Mouse (Mus musculus) left cerebral cortex, postnatal 14 days (tissue): Measurements from ENCODE around the gene Psmb7. TPM values are rescaled to one million over a fixed set of nuclear protein-coding genes. Genes with fewer than 3 reads are reported as not detected.

ENCODE experiments used
- DNase-seq, 2 experiments: peaks; one replicate each; pipeline ENCODE4 v3.0.0; 2021 to 2022; ENCODE audit warnings: low spot score in 2 of 2, mixed read lengths in 1 of 2
- intact Hi-C: fragments of 180-260 bp; cut with DNase I; formaldehyde crosslinking; loops from one replicate; pipeline ENCODE4 v1.15.1; 2025
- total RNA-seq, 2 experiments: library from RNA; stranded (reverse); gene quantifications; 2 replicates each; pipeline ENCODE4 v1.2.3; 2021

The Psmb7 gene
- total RNA-seq, 2 experiments from 2014 or later, result 229 to 236 TPM

- intact Hi-C loops, result no loop called here
- DNase-seq, result no peak
These were observed 3.8 kb upstream of the Psmb7 start for GRCm38 (mm10) chr2:38647661-38648060.

DNA sequence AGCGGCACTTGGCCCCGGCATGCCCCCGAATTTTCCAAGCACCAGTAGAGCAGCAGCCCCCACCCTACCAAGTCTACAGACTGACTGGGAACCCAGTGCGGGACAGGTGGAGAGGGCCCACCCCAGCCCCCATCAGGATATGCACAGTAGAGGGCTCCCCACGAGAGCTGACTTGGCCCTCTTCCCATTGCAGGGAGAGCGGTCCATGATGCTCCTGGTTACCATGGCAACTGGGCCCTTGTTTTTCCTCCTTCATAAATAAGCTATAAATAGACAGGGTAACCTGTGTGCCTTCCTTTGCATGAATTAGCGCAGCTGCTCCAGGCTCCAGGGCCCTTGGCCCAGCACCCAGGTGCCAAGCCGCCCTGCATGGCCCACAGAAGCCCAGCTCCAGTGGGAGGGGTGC lies 3.3 kb upstream of the Psmb7 start:
- DNase-seq, result peak; percentile 62 to 71
- intact Hi-C loops, result no loop called here

- intact Hi-C loops, result loop anchor here (1.0 kb wide), 1 partner anchor 93 kb away; no protein-coding TSS in a partner anchor
- peak; percentile 69 to 79 for DNase-seq
These were observed 2.0 kb upstream of the Psmb7 start for GRCm38 (mm10) chr2:38645936-38646335.

DNA sequence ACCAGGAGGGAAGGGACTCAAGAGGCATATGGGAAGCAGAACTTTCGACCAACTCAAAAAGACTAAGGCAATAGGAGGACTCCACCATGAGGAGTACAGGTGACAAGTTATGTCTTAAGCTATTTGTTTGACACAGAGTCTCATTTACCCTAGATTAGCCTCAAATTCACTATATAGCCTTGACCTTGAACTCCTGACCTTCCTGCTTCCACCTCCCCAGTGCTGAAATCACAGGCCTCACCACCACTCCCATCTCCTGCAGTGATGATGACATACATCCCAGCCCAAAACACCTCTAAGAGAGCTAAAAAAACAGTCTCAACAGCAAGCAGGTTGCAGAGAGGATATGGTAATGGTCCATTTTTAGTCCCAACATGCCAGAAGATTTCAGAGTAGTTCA lies 2.1 kb downstream of the Psmb7 start:
- no peak for DNase-seq
- intact Hi-C loops, result no loop called here

DNA sequence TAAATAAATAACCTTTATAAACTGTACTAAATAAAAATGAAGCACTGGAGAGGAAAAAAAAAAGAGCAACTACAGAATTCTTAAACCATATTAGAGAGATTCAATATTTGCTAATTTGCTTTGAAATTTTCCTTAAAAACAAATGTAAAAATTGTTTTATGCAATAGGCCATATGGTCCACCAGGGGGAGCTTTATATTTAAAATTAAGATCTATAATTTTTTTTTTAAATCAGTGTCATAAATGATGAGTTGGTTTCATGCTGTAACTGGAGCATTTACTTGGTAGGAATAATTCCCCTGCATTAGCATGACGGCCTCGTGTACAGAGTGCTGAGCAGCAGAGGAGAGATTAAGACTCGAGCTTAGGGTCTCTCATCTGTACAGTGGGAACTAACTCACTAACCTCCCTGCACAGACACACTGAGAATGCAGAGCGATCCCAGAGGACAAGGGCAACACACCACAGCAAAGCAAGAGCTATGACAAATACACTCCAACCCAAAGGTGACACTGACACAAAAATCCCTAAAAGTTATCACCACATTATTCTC lies 6.1 kb downstream of the Psmb7 start:
- DNase-seq, result no peak
- intact Hi-C loops, result no loop called here

DNA sequence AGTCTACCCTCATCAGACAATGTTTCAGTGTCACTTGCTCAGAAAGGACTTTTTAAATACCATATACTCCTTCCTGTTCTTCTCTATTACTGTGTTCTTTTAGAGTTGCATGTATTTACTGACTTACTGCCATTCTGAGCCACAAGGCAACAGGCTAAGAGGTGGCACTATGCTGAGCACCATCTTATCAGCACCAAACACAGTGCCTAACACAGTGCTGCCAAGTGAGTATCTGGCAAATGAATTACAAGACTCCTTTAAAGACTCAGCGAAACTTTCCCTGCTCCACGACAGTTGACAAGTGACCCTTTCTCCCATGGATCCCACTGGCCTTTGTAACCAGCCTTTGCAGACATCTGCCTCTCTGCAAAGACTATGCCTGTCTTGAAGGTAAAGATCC lies 13.3 kb downstream of the Psmb7 start:
- no peak for DNase-seq

GRCm38 (mm10) chr2:38629451-38629850 lies 14.4 kb downstream of the Psmb7 start:
- intact Hi-C loops, result no loop called here
- no peak for DNase-seq

More for the DNA sequence above, 13.3 kb downstream of the Psmb7 start:
- intact Hi-C loops, result no loop called here

- intact Hi-C loops, result no loop called here
- DNase-seq, result no peak
These were observed 15.1 kb downstream of the Psmb7 start for GRCm38 (mm10) chr2:38628801-38629200.

DNA sequence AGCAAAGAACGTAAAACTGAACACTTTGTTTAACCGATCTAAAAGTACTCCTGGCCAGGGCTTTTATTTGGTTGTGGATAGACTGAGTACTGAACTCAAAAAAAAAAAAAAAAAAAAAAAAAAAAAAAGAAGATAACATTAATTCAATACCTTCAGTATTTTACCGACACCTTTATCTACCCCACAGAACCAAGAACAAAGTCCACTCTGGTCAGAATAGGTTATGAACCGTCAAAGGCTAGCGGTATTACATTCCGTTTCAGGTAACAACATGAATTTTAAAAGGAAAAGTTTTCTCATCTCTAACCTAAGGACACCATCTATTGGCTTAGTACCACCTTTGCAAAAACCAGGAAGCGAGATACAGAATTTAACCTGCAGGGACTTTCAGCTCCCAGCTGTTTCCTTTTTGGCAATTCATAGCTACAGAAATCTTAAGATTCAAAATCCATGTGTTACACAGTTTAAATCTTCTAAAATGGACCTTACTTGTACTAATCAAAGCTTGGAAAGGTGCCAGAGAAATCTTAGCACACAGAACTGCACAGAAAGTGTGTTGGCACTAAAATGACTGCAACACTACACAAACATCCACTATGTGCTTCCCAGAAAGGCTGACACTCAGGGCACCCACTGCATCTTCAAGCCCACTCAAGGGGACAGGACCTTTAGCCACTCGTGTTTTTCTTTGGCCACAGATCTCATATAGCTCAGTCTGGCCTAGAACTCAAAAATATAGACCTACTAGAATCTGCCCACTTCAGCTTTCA lies 19.9 kb downstream of the Psmb7 start:
- DNase-seq, result no peak
- intact Hi-C loops, result no loop called here

- no peak for DNase-seq
- intact Hi-C loops, result no loop called here
These were observed 20.5 kb downstream of the Psmb7 start for GRCm38 (mm10) chr2:38623411-38623810.

GRCm38 (mm10) chr2:38621610-38622021 lies 22.3 kb downstream of the Psmb7 start:
- DNase-seq, result peak; percentile 52 to 55

GRCm38 (mm10) chr2:38621076-38621475 lies 22.8 kb downstream of the Psmb7 start:
- intact Hi-C loops, result no loop called here

More at GRCm38 (mm10) chr2:38621610-38622021, 22.3 kb downstream of the Psmb7 start:
- intact Hi-C loops, result no loop called here

DNA sequence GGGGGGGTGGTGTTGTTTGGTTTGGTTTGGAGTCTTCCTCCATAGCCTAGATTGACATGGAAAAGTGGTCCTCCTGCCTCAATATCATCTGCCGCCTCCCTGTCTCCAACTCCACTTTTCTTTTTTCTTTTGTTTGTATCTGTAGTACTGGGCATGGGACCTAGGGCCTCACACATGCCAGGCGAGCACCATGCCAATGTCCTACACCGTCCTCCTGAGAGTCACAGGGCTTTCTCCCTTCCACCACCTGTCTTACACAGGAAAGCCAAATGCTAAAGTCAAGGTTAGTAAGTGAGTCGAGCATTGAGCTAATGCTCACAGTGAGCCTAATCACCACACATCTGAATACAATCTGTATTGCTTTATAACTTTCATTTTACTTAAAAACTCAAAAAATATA lies 24.1 kb downstream of the Psmb7 start:
- no peak for DNase-seq
- intact Hi-C loops, result no loop called here

More at GRCm38 (mm10) chr2:38621076-38621475, 22.8 kb downstream of the Psmb7 start:
- no peak for DNase-seq

DNA sequence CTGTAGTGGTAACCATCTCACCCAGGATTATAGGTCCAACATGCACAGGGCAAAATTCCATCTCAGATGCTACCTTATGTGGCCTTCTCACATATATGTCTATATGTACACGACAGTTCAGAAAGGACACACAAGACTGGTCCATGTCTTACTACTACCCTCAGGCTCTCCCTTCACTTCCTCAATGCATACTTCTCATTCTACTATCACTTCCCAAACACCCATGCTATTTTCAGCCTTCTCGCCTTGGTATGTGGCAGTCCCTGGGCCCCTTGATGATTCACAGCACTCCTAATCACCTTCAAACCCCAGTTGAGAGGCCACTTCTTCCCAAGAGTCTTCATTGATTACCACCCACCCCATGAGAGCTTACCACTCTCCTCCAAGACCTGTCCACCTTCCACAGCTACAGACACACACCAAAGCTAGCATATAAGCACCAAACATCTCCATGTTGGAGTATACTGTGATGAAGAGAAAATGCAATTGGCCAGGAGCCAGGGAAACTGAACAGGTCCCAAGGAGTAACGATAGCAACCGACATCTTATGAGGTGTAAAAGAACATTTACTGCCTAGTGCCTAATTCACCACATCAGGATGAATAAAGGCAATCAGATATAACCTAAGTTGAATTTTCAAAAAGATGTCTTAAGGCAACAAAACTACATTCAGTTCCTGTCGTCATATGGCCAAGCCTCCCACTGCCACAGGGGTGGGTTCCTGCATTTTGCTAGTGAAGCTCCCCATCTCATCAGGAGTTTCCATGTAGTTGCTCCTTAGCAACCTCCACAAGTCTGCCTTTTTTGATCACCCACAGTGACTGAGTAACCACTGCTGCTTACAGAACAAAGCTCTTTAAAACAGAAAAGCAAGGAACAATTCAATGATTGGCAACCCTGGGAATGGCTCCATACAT lies 26.7 kb downstream of the Psmb7 start:
- peak; percentile 29 to 35 for DNase-seq
- intact Hi-C loops, result no loop called here

- DNase-seq, result peak in 1 of 2 experiments; percentile 30
- intact Hi-C loops, result no loop called here
These were observed 27.8 kb downstream of the Psmb7 start for GRCm38 (mm10) chr2:38616072-38616471.

GRCm38 (mm10) chr2:38614437-38614836 lies 29.4 kb downstream of the Psmb7 start:
- intact Hi-C loops, result no loop called here
- no peak for DNase-seq

DNA sequence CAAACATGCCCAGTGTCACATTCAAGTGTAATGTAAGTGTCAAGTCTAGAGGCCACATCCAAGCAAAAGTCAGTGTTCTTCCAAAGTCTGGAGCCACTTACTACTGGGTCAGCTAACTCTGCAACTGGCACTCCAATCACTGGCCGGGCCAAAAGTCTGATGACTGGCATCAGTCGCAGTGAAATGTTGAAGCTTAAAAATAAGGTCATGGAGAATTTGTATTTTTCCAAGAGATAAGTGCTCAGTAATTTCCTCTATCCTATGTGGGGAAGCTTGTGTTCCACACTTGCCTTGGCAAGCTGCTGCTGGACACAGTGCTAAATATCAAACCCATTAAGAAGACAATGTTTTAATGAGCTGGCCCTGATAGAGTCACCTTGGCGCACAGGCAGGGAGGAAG lies 30.3 kb downstream of the Psmb7 start:
- intact Hi-C loops, result no loop called here
- DNase-seq, result no peak

GRCm38 (mm10) chr2:38612596-38612995 lies 31.3 kb downstream of the Psmb7 start:
- no peak for DNase-seq
- intact Hi-C loops, result no loop called here

- intact Hi-C loops, result no loop called here
- no peak for DNase-seq
These were observed 33.7 kb downstream of the Psmb7 start for GRCm38 (mm10) chr2:38610161-38610560.

GRCm38 (mm10) chr2:38609310-38609709 lies 34.6 kb downstream of the Psmb7 start:
- intact Hi-C loops, result no loop called here
- no peak for DNase-seq
